Mouse (Mus musculus) kidney, adult 8-10 months (tissue): ENCODE measurements at regions not wholly inside any gene's neighbourhood (a gene's known extent, or its start where the extent isn't known, plus 50 kb on each side); places are given as distances from the start of the nearest gene placed in this dataset.

Source experiments
- DNase-seq, 2 experiments: peaks; one replicate each; pipeline ENCODE4 v3.0.0; 2022

DNA sequence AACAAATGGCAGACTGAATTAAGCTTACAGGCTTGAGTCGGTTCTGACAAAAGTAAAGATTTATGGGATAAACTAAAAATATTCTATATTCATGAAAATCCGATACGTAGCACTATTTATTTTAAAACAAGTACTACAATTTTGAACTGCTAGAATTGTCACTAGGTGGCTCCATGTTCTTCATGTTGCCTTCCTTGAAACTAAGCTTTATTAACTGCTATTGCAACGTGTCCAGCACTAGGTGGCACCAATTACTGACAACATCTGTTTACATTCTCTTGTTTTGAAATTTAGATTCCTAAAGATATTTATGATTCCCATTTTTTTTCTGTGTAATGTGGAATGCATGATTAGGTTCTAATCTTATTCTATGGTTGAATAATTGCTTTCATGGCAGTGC is 60.1 kb downstream of the Fam47c start:
- peak in 1 of 2 experiments; percentile 3 for DNase-seq
